Comparison of ENCODE assay signal across 8 mouse cellular contexts in genomic region chr10:83819266-83819949, GRCm38 (mm10).
A peak's percentile ranks its signal among the peaks of the same experiment; 100 is the strongest.
DNase-seq lines count a peak whose midpoint lies in the region; ATAC-seq and TF ChIP-seq lines count a peak whose summit lies in the region.

No protein-coding gene starts in this region.

- peak; percentile 45 to 63 for DNase-seq in urinary bladder, adult 18-20 months (ENCODE audit: low spot score in 2 of 2)
- DNase-seq in urinary bladder, postnatal 10 days (ENCODE audit: low spot score): no peak
- peak; percentile 79 for DNase-seq in embryonic facial prominence, embryonic 10.5 days (ENCODE audit: low spot score)
- peak; percentile 94 for DNase-seq in heart, adult 11 months
- peak; percentile 79 to 82 for DNase-seq in left cerebral cortex, postnatal 36 days (ENCODE audit: low spot score in 2 of 2)
- peak; percentile 31 to 53 for DNase-seq in spleen, postnatal 36 days (ENCODE audit: low spot score in 2 of 2)

- no peak overlapping the region for H3K4me2 ChIP-seq in intestine, postnatal 0 days (replicated peaks; ENCODE audit: low read depth)
- peak overlapping the region; percentile 40 for H3K4me2 ChIP-seq in midbrain, embryonic 15.5 days

- H3K9ac ChIP-seq in intestine, postnatal 0 days (ENCODE audit: low read depth, low read length): no peak overlapping the region
- peak overlapping the region; percentile 19; the same call in 1 of the 2 replicates for H3K9ac ChIP-seq in midbrain, embryonic 15.5 days

- peaks cover 15% of the 10 kb centered on the region; the same call in 1 of the 2 replicates for H3K4me1 ChIP-seq in embryonic facial prominence, embryonic 10.5 days
- no peaks in the 10 kb centered on the region for H3K4me1 ChIP-seq in intestine, postnatal 0 days (replicated peaks; ENCODE audit: control insufficient read depth, insufficient read depth, low read length)
- peaks cover 7% of the 10 kb centered on the region for H3K4me1 ChIP-seq in midbrain, embryonic 15.5 days

- peak overlapping the region; percentile 30; the same call in 1 of the 2 replicates for H3K27ac ChIP-seq in embryonic facial prominence, embryonic 10.5 days (replicated peaks)
- H3K27ac ChIP-seq in intestine, postnatal 0 days (ENCODE audit: low read depth, low read length): no peak overlapping the region
- H3K27ac ChIP-seq in midbrain, embryonic 15.5 days: no peak overlapping the region

- peak; percentile 82 for TF ChIP-seq CTCF in intestine, postnatal 0 days (IDR thresholded peaks at IDR 0.05; ENCODE audit: low read depth)

- peaks cover 23% of the 10 kb centered on the region for H3K27me3 ChIP-seq in embryonic facial prominence, embryonic 10.5 days (replicated peaks; ENCODE audit: low read depth, poor library complexity, severe bottlenecking)
- no peaks in the 10 kb centered on the region for H3K27me3 ChIP-seq in intestine, postnatal 0 days (replicated peaks; ENCODE audit: control insufficient read depth, insufficient read depth, low read length)
- no peaks in the 10 kb centered on the region for H3K27me3 ChIP-seq in midbrain, embryonic 15.5 days (replicated peaks)

- 9% methylated on average over 13 of the region's 13 CpGs for WGBS in embryonic facial prominence, embryonic 10.5 days
- WGBS in intestine, postnatal 0 days: 12% methylated on average over 13 of the region's 13 CpGs
- WGBS in midbrain, embryonic 15.5 days: 9% methylated on average over 13 of the region's 13 CpGs

- H3K36me3 ChIP-seq in embryonic facial prominence, embryonic 10.5 days (replicated peaks): no peaks in the 10 kb centered on the region
- H3K36me3 ChIP-seq in intestine, postnatal 0 days (ENCODE audit: control insufficient read depth, insufficient read depth): no peaks in the 10 kb centered on the region
- H3K36me3 ChIP-seq in midbrain, embryonic 15.5 days (replicated peaks): no peaks in the 10 kb centered on the region

- no peaks in the 10 kb centered on the region for H3K9me3 ChIP-seq in embryonic facial prominence, embryonic 10.5 days
- no peaks in the 10 kb centered on the region for H3K9me3 ChIP-seq in intestine, postnatal 0 days (ENCODE audit: control insufficient read depth)
- no peaks in the 10 kb centered on the region for H3K9me3 ChIP-seq in midbrain, embryonic 15.5 days

- peak overlapping the region; percentile 35 for H3K4me3 ChIP-seq in embryonic facial prominence, embryonic 10.5 days
- H3K4me3 ChIP-seq in intestine, postnatal 0 days (ENCODE audit: low read depth, low read length): no peak overlapping the region
- H3K4me3 ChIP-seq in midbrain, embryonic 15.5 days: peak overlapping the region; percentile 15; the same call in 1 of the 2 replicates

- ATAC-seq in intestine, postnatal 0 days: no peak
- peak; percentile 84 for ATAC-seq in midbrain, embryonic 15.5 days (replicated peaks)

- intact Hi-C loops in left cerebral cortex, postnatal 36 days (cut with DNase I): loop anchor here (1.0 to 5.0 kb wide), 2 partner anchors 198 to 631 kb away; no protein-coding TSS in a partner anchor
